Mouse (Mus musculus) spleen, adult 2 months (tissue): ENCODE results near the gene Tnik.

Experiments used
- CTCF ChIP-seq: fragments of 200-500 bp; IDR thresholded peaks from 2 replicates; pipeline ENCODE4 v1.5.1; 2011; ENCODE audit warnings: mild to moderate bottlenecking, inconsistent platforms; ENCODE audit not compliant: insufficient read depth, insufficient read length, insufficient replicate concordance; ENCODE audit errors: extremely low read depth
- POLR2A ChIP-seq: fragments of 200-500 bp; IDR thresholded peaks from 2 replicates; pipeline ENCODE4 v1.6.1; 2011; ENCODE audit warnings: low read depth, low read length, inconsistent platforms

- TF ChIP-seq CTCF = no peak
- no peak for TF ChIP-seq POLR2A
These were observed 455.5 kb downstream of the Tnik start for GRCm38 (mm10) chr3:28718521-28718920.
